Mouse (Mus musculus) left cerebral cortex, adult 2 months (tissue): ENCODE results near the gene D930020B18Rik. TPM values are rescaled to one million over a fixed set of nuclear protein-coding genes. Genes with fewer than 3 reads are reported as not detected.

Experiments
- DNase-seq, 2 experiments: peaks; one replicate each; pipeline ENCODE4 v3.0.0; 2021 to 2022; ENCODE audit warnings: low spot score in 2 of 2, mixed read lengths in 1 of 2; ENCODE audit errors: extremely low spot score in 1 of 2
- H3K27ac ChIP-seq: fragments of 200-600 bp; 2 replicates; pipeline ENCODE4 v1.8.1; 2022
- H3K4me3 ChIP-seq: fragments of 200-600 bp; 2 replicates; pipeline ENCODE4 v1.8.1; 2022
- CTCF ChIP-seq: fragments of 200-600 bp; IDR thresholded peaks from 2 replicates; pipeline ENCODE4 v1.8.1; 2022; ENCODE audit warnings: antibody characterized with exemption, mild to moderate bottlenecking, moderate library complexity
- intact Hi-C: fragments of 180-260 bp; cut with DNase I; formaldehyde crosslinking; loops from one replicate; pipeline ENCODE4 v1.15.1; 2025
- total RNA-seq, 2 experiments: library from RNA; stranded (reverse); gene quantifications; 2 replicates each; pipeline ENCODE4 v1.2.3; 2021

Gene D930020B18Rik
- total RNA-seq, 2 experiments from 2014 or later: 0.42 TPM; not detected in 1

DNA sequence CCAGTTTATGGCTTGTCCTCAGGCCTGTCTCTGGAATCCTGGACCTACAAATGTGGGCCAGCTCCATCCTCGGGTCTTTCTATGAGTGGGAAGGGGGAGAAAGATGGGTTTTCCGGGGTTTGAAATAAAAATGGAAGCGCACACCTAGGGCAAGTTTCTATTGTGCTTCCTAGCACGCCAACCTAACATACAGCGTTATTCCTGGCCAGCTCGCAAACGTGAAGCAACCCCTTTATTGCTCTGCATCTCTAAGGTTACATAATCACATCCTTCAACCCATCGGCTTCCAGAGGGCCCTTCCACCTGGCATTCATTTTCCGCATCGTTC, 480 bp upstream of the D930020B18Rik start:
- H3K4me3 ChIP-seq: peak overlapping the region; percentile 53
- intact Hi-C loops: loop anchor here (1.0 to 5.0 kb wide), 3 partner anchors 46 to 411 kb away; partner anchors contain the start of gene BC048403
- H3K27ac ChIP-seq: no peak overlapping the region
- no peak for DNase-seq
- TF ChIP-seq CTCF: no peak

DNA sequence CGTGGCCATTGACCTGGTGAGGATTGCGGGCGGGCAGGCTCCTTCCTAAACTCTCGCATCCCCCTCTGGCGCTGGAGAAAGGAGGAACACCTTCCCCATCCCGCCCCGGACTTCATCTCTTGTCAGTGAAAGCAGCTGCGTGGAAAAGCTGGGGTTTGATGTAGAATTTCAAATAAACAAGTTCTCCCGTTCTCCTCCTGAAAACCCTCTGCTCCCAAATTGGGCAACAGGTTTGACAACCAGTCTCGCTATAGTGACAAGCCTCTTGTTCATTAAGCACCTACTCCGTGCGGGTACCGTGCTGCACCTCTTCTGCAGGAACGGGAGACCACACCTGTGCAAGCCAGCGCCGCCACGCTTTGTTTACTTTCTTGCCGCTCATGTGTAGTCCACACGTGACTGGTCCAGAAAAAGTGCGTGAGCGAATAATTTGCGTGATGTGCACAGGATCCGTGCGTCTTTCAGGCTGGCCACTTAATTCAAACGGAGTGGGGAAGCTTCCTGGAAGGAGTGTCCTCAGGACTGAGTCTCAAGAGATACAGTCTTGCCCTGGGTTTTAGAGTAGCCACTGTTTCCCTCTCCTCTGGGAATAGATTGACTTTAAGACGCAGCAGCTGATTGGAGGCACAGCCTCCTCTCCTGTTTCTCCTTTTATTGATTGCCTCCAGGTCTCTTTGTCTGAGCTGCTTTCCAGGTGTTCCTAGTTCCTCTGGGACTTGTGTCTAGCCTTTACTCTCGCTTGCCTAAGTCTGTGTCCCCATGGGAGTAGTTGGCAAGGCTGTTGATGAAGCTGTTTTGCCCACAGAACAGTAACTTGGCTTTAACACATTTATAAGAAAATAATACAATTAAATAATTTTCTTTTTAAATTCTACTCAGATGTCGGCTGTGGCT, 913 bp downstream of the D930020B18Rik start:
- Histone ChIP-seq H3K27ac (no peak overlapping the region), H3K4me3 (peak overlapping the region; percentile 53)
- no peak for DNase-seq
- no peak for TF ChIP-seq CTCF
- intact Hi-C loops: loop anchor here (5.0 kb wide), 1 partner anchor 45 kb away; no protein-coding TSS in a partner anchor

DNA sequence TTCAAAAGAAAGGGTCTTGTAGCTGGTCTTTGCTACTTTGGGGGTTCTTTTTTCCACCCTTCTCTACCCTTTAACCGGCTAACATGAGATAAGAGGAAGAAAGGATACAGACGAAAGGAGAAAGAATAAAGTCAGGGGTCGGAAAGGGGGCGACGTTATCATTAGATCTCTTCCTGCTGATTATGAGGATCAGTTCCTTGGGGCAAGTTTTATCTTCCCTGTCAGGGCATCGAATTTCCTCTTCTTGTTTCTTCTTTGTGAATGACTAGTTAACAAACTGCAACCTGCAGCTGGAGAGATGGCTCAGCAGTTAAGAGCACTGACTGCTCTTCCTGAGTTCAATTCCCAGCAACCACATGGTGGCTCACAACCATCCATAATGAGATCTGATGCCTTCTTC, 4.9 kb downstream of the D930020B18Rik start:
- intact Hi-C loops: no loop called here
- H3K4me3 ChIP-seq: no peak overlapping the region
- DNase-seq: no peak
- no peak overlapping the region for H3K27ac ChIP-seq
- no peak for TF ChIP-seq CTCF

GRCm38 (mm10) chr10:121653079-121653478, 11.7 kb downstream of the D930020B18Rik start:
- intact Hi-C loops: no loop called here
- Histone ChIP-seq H3K27ac (no peak overlapping the region), H3K4me3 (no peak overlapping the region)
- no peak for DNase-seq
- no peak for TF ChIP-seq CTCF

DNA sequence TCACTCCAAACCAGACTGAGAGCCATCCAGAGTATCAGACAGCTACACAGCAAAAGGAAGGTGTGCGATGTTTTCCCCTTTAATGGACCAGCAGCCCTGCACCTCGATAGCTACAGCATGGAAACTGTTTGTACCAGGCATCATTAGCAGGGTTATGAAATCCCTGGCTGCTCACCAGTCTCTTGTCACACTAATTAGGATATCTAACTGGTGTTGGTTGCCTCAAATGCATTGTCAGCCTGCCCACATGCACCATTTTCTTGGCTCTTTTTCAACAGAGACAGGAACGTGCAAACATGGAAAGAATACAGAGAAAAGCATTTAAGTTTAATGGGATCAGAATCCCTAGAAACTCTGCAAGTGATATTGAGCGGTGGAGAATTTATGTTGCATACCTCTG, 14.5 kb downstream of the D930020B18Rik start:
- Histone ChIP-seq H3K27ac (no peak overlapping the region), H3K4me3 (no peak overlapping the region)
- no peak for DNase-seq
- intact Hi-C loops: no loop called here
- no peak for TF ChIP-seq CTCF

GRCm38 (mm10) chr10:121662711-121663110, 21.3 kb downstream of the D930020B18Rik start:
- DNase-seq: no peak
- no peak overlapping the region for H3K27ac ChIP-seq
- TF ChIP-seq CTCF: no peak
- intact Hi-C loops: no loop called here
- H3K4me3 ChIP-seq: no peak overlapping the region

DNA sequence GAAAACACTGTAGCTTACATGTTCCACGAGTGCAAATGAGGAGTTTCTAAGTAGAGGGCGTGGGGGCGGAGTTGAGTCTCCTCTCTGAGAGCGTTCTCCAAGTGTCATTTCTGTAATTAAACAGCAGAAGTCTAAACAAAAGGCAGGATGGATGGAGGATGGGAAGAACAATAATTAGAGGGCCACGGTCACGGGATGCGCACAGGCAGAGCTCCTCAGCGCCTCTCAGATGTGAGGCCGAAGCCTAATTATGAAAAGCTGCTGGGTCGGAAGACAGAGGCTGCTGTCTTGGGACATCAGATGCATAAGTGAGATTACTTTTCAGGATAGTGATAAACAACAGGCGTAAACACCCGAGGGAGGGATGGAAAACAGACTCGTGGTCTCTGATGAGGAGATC, 22.2 kb downstream of the D930020B18Rik start:
- DNase-seq: no peak
- intact Hi-C loops: no loop called here

DNA sequence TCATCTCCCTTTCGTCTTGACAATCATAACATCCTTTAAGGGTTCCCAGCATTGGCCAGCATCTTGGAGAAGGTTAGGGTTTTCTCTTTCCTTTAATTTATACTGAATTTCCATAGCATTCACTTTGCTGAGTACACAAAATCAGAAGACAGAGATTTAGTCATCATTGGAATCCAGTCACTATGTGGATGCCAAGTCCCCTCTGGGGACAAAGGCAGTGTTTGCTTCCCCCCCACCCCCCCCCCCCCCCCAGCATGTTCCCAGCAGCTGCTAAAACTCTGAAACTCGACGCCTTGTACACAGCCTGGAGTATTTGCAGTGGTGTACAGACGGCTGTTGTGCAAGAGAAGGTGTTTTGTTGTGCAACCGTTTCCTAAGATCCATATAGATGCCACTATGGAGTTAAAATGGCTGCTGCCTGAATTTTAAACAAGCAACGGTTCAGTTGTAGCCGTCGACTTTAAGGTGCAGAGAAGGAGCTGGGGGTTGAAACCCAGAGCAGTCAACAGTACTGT, 24.3 kb downstream of the D930020B18Rik start:
- H3K4me3 ChIP-seq: no peak overlapping the region
- no peak for TF ChIP-seq CTCF
- intact Hi-C loops: no loop called here
- H3K27ac ChIP-seq: no peak overlapping the region
- no peak for DNase-seq

More for the DNA sequence above, 22.2 kb downstream of the D930020B18Rik start:
- no peak for TF ChIP-seq CTCF
- no peak overlapping the region for H3K27ac ChIP-seq
- no peak overlapping the region for H3K4me3 ChIP-seq

DNA sequence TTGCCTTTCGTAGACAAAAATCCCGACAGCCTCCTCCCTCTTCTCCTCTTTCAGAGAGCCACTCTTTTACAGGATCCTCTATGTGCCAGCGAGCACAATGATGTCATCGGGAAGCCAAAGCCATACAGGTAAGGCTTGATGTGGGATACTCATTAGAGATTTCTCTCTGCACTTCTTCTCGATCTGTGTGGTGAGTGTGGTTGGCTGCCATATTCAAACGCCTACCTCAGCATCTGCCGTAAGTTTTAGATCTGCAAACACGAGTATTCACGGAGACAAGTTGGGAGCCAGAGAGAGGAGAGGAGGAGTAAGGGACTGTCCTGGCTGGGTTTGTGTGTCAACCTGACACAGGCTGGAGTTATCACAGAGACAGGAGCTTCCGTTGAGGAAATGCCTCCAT, 27.7 kb downstream of the D930020B18Rik start:
- Histone ChIP-seq H3K27ac (no peak overlapping the region), H3K4me3 (no peak overlapping the region)
- intact Hi-C loops: no loop called here
- no peak for TF ChIP-seq CTCF
- no peak for DNase-seq

DNA sequence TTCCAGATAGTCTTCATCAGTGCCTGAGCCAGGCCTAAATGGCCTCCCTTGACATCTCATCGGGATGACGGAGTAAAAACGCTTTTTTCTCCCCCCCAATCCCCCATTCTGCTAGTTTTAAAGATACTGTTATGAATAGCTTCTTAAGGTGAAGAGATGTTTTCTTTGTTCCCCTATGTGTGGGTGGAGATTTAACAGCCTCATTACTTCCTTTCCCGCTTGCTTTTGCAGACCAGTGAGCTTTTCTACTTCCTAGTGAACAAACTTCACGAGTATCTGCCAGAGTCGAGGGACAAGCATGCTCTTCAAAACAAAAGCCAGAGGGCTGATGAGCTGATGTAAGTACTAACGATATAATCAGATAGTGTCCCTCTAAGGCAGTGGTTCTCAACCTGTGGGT, 35.6 kb downstream of the D930020B18Rik start:
- H3K4me3 ChIP-seq: no peak overlapping the region
- DNase-seq: no peak
- no peak for TF ChIP-seq CTCF

DNA sequence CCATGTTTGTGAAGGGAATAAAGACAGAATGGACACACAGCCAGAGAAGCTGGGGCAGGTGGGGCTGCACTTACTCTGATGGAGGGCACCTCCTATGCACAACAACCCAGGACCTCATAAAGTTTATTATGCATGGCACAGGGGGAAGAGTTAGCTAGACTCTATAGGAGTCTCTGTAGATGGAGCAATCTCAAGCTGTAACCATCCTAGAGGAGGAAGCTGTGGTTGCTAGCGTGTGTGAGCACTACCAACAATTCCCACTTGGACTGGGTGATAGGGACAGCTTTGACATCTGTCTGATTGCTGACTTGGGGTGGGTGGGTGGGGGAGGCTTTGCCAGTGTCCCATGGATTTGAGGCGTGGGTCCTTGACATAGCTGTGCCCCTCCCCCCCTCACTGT, 39.5 kb downstream of the D930020B18Rik start:
- H3K4me3 ChIP-seq: no peak overlapping the region
- H3K27ac ChIP-seq: no peak overlapping the region
- TF ChIP-seq CTCF: no peak
- intact Hi-C loops: no loop called here
- DNase-seq: no peak

More for the DNA sequence above, 35.6 kb downstream of the D930020B18Rik start:
- intact Hi-C loops: no loop called here
- no peak overlapping the region for H3K27ac ChIP-seq

DNA sequence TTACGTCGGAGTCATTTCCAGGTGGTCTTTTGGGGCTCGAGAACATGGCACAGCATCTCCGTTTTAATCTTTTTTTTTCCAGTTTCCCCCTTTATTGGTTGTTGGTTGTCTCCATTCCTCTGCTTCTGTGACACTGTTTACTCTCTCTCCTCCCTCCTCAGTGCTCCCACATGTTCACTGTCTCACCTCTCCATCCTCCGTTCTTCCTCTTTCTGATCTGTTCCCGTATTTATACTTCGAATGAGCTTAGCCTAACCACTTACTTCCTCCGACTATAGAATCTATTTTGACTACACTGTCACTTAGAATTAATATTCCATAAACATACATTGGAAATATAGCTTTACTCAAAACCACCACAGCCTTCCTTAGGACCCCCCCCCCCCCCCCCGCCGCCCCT, 41.2 kb downstream of the D930020B18Rik start:
- no peak for TF ChIP-seq CTCF
- H3K27ac ChIP-seq: no peak overlapping the region
- DNase-seq: no peak
- H3K4me3 ChIP-seq: no peak overlapping the region
- intact Hi-C loops: no loop called here
